Mouse (Mus musculus) yolk sac, embryonic 10.5 days (tissue): ENCODE measurements at regions not wholly inside any gene's neighbourhood (a gene's known extent, or its start where the extent isn't known, plus 50 kb on each side); places are given as distances from the start of the nearest gene placed in this dataset.

Experiments
- DNase-seq: peaks from one replicate; pipeline ENCODE4 v3.0.0-alpha.2; 2017; ENCODE audit warnings: low spot score

- no peak for DNase-seq
Measured at GRCm38 (mm10) chr6:51641965-51642364, 118.3 kb downstream of the Snx10 start.

DNA sequence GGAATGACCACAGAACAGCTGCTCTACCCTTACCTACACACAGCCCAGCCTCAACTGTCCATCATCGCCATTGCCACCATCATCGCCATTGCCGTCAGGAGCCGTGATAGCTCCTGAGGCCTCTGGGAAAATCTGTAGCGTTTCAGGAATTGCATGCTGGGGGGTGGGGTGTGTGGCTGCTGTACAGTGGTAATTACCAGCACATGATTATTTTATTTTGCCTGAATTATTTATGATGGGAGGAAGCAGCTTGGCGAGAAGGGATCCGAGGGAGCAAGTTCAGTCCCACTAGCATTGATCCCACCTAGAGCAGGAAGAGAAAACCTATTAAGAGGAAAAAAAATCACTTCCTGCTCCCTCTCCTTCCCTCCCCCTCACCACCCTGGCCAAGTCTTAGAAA, 125.1 kb downstream of the Snx10 start:
- DNase-seq, result no peak

DNA sequence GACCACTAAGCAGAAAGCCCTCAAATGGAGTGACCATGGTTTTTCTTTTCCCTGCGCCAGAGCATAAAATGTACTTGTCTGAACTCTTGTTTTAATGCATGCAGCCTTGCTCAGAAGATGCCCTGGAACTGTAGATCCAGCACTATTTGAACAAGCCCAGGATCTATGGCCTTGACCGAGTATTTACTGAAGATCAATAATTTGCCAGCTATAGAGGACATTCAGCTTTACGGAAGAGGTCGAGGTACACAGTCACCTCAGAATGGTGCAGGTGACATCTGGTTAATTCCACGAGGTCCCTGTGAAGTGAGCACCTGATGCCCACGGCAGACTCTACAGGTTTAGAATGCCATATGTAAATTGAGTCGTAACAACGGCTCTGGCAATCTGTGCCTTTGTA, 130.1 kb downstream of the Snx10 start:
- no peak for DNase-seq

DNA sequence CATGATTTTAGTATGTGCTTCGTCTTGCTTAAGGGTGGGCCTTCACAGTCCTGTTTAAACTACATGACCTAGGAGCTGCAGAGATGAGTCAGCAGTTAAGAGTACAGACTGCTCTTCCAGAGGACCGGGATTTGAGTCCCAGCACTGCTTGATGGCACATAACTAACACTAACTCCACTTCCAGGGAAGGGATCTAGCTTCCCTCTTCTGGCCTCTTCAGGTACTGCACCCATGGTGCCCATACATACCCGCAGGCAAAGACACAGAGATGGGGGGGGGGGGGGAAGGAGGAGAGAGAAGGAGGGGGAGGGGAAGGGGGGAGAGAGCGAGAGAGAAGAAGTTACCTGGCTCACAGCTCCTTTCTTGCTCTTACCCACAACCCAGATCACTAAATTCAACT, 131.3 kb downstream of the Snx10 start:
- no peak for DNase-seq

DNA sequence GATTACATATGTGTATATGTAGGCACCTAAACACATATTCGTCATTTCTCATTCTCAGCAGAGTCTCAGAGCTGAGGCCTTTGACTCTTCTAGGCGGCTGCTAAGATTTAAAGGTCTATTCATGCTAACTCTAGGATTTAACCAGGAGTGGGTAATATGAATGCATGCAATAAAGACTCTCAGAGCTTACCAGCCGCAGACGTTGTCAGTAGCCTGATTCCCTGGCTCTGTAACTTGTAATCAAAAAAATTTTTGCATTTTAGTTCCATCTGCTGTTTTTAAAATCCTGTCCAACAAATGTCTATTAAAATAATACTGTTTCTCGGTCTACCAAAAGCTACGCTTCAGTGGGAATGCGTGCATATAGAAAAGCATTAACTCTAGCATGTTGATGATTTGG, 132.4 kb downstream of the Snx10 start:
- DNase-seq, result no peak

DNA sequence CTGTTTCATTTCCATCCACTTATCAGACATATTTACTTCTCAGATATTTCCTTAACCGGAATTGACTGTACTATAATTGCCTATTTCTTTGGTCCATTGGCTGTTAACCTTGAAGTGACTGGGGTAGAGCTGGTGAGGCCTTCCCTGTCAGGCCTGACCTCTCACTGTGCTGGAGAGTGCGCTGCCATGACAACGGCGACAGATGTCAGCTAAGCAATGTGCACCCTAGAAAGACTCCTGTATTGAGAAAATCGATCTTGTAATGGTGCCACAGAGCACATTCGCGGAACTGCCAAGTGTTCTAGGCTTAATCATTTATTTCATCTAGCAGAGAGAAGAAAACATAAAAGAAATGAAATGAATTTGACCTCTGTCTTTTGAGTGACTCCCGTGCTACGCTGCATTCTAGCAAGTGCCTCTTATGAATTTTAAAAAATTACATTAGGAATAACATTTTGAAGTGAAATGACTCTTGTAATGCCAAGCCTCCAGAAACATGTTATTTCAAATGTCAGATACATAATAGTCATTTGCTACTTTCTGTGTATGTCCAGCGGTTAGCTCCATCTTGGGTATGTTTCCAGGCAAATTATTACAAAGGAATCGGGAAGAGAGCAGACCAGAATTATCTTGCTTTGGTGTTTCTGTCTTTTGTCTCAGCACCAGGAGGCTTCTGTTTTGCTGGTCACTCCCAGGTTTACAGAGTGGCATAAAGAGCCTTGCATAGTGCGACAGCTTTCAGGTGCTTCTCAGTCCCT, 133.4 kb downstream of the Snx10 start:
- DNase-seq, result no peak

DNA sequence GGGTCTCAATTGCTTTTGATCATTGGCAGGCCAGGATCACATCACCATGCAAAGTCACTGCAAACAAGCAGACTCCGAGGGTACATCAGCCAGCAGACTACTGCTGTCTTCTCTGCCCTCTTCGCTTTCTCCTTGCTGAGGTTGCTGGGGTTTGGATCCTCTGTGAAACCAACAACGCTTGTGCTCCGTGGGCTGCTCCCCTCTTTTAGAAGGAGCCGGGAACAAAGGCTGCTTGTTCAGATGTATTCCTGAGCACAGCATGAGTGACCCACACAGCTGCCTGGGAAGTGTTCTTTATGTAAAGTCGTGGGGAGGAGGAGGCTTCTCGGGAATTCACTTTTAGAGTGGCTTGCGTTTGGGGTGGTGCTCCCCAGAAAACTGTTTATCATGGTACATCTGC, 134.7 kb downstream of the Snx10 start:
- no peak for DNase-seq

DNA sequence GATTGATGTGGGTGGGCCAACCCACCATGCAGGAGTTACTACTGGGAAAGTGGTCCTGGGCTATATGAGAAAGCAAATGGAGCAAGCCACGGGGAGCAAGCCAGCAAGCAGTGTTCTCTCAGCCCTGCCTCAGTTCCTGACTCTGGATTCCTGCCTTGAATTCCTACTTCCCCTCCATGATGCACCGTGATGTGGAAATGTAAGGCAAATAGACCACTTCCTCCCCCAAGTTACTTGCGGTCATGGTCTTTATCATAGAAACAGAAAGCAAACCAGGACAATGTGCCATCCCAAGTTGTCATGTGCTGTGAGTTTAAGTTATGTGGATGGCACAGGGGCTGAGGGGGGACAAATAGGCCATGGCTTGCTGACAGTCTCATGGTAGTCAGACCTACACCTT, 139.5 kb downstream of the Snx10 start:
- no peak for DNase-seq

DNA sequence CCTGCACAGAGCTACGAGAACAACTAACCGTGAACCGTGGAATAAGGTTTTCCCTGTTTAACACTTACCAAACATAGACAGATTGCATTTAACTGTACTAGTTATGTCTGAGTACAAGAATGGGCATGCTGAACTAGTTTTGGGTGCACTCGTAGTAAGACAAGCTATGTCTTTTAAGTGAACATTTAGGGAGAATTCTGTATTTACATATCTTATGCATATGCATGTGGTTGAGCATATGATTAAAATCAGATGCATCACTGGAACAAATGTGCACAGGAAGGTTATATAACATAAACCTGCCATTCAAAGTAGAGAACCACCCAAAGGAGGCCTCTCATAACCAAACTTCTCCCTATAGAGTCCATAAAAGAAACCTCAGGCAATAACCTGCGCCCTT, 140.3 kb downstream of the Snx10 start:
- no peak for DNase-seq

- DNase-seq, result no peak
Measured at GRCm38 (mm10) chr6:51667022-51667421, 143.3 kb downstream of the Snx10 start.

- no peak for DNase-seq
Measured at GRCm38 (mm10) chr6:51675342-51675945, 151.7 kb downstream of the Snx10 start.

DNA sequence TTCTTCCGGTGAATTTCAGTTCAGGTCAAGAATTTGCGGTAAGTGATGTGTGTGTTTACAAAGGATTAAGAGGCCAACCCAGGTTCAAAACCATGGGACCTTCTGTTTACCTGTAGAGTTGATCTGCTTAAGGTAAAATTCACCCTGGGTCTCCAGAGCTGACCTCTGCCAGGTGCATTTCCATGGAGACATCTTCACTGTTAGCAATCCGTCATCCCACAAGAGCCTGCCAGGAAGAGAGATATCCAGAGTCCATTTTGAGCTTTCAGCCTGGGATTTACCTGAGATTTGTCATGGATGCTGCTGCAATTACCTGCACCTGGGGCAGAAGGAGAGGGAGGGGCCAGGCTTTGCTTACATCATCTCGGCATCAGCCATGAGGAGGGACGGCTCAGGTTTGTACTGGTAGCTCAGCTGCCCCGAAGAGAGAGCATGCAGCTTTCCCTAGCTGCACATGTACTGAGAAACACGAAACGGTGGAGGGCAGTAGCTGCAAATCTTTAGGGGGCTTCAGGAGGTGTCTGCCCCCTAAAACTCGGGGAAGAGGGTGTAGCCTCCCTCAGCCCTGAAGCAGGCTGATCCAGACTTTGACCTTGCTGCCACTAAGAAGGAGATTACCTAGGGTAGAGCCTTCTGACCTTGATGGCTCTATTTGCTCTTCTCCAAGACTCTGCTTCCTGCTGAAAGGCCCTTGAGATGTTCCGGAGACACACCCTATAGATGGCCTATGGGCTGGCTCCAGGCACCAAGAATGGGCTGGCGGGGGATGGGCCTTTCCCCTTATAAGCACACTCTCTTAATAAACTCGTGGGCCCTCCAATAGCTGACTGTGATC, 153.7 kb downstream of the Snx10 start:
- DNase-seq, result peak; percentile 52

DNA sequence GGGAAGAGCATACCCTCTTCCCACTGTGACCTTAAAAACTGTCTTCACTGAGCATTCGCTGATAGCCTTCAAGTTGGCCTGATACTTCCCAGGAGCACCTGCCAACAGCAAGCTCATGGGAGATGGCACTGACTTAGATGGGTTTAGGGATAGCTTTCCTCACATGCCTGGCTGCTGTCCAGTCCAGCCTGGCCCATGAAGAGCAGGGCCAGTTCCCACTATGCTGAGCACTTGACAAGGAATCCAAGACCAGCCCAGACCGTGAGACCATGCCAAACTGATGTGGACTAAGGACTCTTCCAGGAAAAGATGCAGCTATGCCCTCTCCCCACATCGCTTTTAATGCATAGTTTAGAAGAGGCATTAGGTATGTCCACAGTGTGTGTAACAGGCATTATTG, 155.0 kb downstream of the Snx10 start:
- no peak for DNase-seq

DNA sequence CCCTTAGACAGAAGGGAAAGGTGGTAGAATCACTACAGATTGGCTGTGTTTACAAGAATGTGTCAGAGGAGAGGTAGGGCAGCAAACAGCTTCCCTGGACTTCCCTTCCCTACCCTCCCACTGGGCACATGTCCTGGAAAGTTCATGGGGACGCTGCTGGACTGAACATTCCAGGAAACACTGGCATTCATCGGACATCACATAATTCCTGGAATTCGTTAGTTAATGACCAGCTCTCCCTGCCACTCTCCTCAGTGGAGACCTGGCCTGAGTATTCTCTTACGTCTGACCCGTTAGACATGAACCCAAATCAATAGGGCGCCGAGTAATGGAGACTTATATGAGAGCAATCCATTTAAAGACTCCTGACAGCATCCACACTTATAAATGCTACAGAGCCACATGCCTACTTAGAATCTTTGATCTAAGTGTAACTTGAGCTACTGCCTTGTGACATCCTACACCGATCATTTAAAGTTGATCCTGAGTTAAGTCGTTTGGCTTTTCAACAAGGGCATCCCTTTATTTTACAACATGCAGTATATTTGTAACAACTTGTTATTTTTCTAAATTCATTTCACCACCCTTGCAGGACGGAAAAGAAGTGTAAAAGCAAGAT, 156.6 kb downstream of the Snx10 start:
- DNase-seq, result no peak

DNA sequence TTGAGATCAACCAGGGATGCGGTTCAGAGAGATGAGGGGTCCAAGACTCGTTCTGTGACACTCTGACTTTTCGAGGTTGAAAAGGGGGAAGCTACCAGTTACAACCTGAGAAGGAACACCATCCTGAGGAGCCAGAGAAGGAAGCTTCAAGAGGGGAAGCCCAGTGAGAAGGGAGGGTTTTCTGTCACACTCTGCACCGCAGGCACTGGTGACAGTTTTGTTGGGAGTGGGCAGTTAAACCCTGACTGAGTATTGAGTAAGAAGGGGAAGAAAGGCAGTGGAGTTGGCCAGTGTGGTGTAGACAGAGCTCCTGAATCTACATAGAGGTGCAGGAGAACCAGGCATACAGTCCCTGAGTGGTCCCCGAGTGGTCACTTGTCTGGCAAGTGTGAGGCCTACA, 159.4 kb downstream of the Snx10 start:
- no peak for DNase-seq

GRCm38 (mm10) chr6:51685651-51686287, 162.1 kb downstream of the Snx10 start:
- no peak for DNase-seq

DNA sequence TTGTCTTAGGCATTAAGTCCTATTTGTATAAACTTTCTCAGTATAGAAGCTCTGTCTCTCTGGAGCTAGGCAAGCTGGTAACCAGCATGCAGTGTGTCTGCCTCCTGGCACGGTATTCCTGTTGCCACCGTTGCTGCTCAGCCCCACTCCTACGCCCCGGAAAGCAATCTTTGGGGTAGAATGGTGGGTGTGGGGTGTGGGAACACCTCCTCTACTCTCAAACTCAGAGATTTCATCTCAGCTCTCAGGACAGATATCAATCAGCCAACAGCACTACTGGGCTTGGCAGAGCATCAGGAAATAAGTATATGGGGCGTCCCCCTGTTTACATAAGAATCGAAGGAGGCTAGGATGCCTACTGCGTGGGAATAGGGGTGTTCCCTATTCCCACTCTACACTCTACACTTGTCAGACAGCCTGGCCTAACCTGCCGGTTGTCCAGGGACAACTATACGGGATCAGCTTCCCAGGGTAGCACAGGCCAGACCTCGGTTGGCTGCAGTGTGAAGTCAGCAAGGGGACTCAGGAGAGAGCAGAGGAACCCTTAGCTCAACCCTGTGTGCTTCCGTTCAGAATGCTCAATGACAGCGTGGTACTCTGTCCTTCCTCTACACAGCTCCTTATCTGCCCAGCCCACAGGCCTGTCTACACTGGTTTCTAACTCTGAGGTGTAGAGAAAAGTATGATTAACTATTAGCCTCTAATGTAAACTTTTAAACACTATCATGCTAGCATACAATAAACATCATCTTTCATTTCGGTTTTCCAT, 167.3 kb downstream of the Snx10 start:
- no peak for DNase-seq

- no peak for DNase-seq
Measured at GRCm38 (mm10) chr6:51693984-51694383, 170.3 kb downstream of the Snx10 start.

- DNase-seq, result no peak
Measured at GRCm38 (mm10) chr6:51696396-51696795, 172.7 kb downstream of the Snx10 start.

DNA sequence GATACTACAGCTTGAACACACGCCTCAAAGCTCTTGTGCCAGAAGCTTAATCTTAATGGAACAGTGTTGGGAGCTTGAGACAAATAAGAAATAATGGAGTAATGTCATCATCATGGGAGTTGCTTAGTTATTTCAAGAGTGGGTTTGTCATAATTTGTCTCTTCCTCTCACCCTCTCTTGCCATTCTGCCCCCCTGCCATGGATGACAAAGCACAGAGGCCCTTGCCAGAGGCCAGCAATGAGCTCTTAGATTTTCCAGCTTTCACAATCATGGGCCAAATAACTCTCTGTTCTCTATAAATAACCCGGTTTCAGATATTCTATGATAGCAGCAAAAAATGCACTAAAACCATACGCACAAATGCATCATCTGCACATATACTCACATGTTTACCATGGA, 174.1 kb downstream of the Snx10 start:
- DNase-seq, result no peak

DNA sequence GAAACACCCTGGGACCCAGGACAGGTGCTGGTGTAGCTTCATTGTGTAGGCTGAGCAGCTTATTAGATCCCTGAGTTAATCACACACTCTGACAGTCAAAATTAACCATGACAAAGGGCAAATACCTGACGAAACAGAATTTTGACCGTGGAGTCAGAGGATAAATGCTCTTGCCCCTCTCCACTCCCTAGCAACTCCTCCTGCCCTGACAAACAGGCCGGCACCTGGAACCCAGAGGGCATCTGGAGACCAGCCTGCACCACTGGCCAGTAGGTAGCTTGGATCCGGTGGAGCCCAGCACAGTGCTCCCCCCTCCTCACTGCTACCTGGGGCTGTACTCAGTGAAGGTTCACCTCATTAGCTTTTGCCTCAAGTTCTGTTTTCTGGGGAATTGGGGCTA, 174.5 kb downstream of the Snx10 start:
- DNase-seq, result no peak
